Mouse (Mus musculus) heart, embryonic 14.5 days (tissue): ENCODE measurements at regions not wholly inside any gene's neighbourhood (a gene's known extent, or its start where the extent isn't known, plus 50 kb on each side); places are given as distances from the start of the nearest gene placed in this dataset.

Source experiments
- ATAC-seq: fragments of 200-750 bp; cut with Nextera tagmentation; 2 replicates; pipeline ENCODE4 v1.8.0; 2017; ENCODE audit warnings: low read depth, moderate TSS enrichment; ENCODE audit not compliant: insufficient number of reproducible peaks, insufficient read depth, low FRiP score
- H3K27ac ChIP-seq, 2 experiments: fragments of 200-500 bp in 1 of 2; fragments of 300-500 bp in 1 of 2; sonication (generic) in 1 of 2; replicated peaks in 1 of 2; 2 replicates each; pipeline ENCODE4 v1.5.1; 2012 to 2014; ENCODE audit warnings: low read depth in 2 of 2, low read length in 2 of 2, control low read depth in 1 of 2, mild to moderate bottlenecking in 1 of 2, mixed read lengths in 1 of 2; ENCODE audit not compliant: control insufficient read depth in 1 of 2, insufficient read depth in 1 of 2
- H3K27me3 ChIP-seq: fragments of 300-500 bp; sonication (generic); 2 replicates; pipeline ENCODE4 v1.6.1; 2014; ENCODE audit warnings: mild to moderate bottlenecking, low read length, control low read depth; ENCODE audit not compliant: control insufficient read depth, insufficient read depth
- H3K36me3 ChIP-seq: fragments of 300-500 bp; sonication (generic); 2 replicates; pipeline ENCODE4 v1.6.1; 2014; ENCODE audit warnings: mild to moderate bottlenecking, control low read depth, low read length, mixed read lengths; ENCODE audit not compliant: control insufficient read depth, insufficient read depth
- H3K4me1 ChIP-seq, 2 experiments: fragments of 200-500 bp in 1 of 2; fragments of 300-500 bp in 1 of 2; sonication (generic) in 1 of 2; 2 replicates each; pipeline ENCODE4 v1.6.1; 2012 to 2014; ENCODE audit warnings: low read length in 2 of 2, control low read depth in 1 of 2, mixed read lengths in 1 of 2; ENCODE audit not compliant: control insufficient read depth in 2 of 2, insufficient read depth in 2 of 2
- H3K4me2 ChIP-seq: fragments of 300-500 bp; sonication (generic); 2 replicates; pipeline ENCODE4 v1.6.1; 2014; ENCODE audit warnings: mild to moderate bottlenecking, low read length
- H3K4me3 ChIP-seq, 2 experiments: fragments of 200-500 bp in 1 of 2; fragments of 300-500 bp in 1 of 2; sonication (generic) in 1 of 2; 2 replicates each; pipeline ENCODE4 v1.5.1; 2012 to 2014; ENCODE audit warnings: low read length in 2 of 2, mild to moderate bottlenecking in 2 of 2, control low read depth in 1 of 2, low read depth in 1 of 2, moderate library complexity in 1 of 2; ENCODE audit not compliant: control insufficient read depth in 1 of 2, insufficient read depth in 1 of 2
- H3K9ac ChIP-seq: fragments of 300-500 bp; sonication (generic); 2 replicates; pipeline ENCODE4 v1.6.1; 2014; ENCODE audit warnings: mild to moderate bottlenecking, low read length
- H3K9me3 ChIP-seq: fragments of 300-500 bp; sonication (generic); 2 replicates; pipeline ENCODE4 v1.6.1; 2016; ENCODE audit warnings: low read length, control low read depth; ENCODE audit not compliant: control insufficient read depth
- WGBS: fragments of 180-500 bp; shearing (Covaris S2); extraction: QIAGEN DNeasy Blood & Tissue Kit; methylation state at CpG from one replicate; pipeline ENCODE4 v1.1.7; 2014; 5-methylcytosine and 5-hydroxymethylcytosine counted together

DNA sequence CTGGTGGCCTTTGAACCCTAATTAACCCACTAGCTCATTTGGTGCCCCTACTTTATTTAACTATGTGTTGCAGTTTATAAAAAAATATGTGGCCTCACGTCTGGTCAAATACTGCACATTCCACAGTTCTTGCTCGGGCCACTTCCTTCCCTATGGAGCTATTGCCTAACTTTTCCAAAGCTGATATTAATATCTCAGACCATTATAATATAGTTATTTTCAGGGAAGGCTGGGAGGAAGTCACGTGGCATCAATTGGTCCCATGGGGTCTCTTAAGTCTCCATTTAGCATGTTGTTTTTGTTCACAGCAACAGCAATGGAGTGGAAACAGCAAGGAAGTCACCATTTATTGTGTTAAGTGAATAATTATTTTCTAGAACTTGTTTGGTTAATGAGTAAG lies 292.9 kb downstream of the Hlx start:
- WGBS, result 52% methylated on average over 3 of the region's 3 CpGs
- no peaks in the 10 kb centered on the region for H3K36me3 ChIP-seq
- H3K4me3 ChIP-seq, result no peak overlapping the region
- H3K4me1 ChIP-seq, result peaks cover 6 to 7% of the 10 kb centered on the region in 2 experiments
- H3K9me3 ChIP-seq, result no peaks in the 10 kb centered on the region
- H3K4me2 ChIP-seq, result no peak overlapping the region
- no peak overlapping the region for H3K9ac ChIP-seq
- H3K27me3 ChIP-seq, result no peaks in the 10 kb centered on the region
- no peak overlapping the region for H3K27ac ChIP-seq
- ATAC-seq, result no peak

DNA sequence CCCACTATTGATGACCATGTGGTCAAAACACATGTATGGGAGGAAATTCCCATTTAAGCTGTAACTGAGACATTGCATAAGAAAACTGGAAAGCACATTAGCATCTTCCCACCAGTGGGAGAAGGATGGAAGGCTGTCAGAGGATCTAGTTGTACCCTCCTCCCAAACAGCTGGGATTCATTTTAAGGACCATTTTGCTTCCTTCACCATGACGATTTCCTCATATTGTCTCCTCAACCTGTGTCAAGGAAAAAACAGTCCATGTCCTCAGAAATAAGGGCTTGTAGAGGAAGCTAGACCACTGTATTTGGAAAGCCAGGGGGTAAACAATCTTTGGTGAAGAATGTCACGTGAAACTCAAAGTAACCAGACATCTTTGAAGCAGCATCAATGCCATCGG lies 296.0 kb downstream of the Hlx start:
- H3K9ac ChIP-seq, result no peak overlapping the region
- H3K27ac ChIP-seq, result no peak overlapping the region
- H3K4me1 ChIP-seq, result 0 out of 4 replicates have a peak, but pooled peaks cover 0 to 2% of the 10 kb centered on the region in 2 experiments
- H3K9me3 ChIP-seq, result no peaks in the 10 kb centered on the region
- 75% methylated on average over 3 of the region's 3 CpGs for WGBS
- no peaks in the 10 kb centered on the region for H3K27me3 ChIP-seq
- H3K36me3 ChIP-seq, result no peaks in the 10 kb centered on the region
- ATAC-seq, result no peak
- H3K4me3 ChIP-seq, result no peak overlapping the region
- no peak overlapping the region for H3K4me2 ChIP-seq

DNA sequence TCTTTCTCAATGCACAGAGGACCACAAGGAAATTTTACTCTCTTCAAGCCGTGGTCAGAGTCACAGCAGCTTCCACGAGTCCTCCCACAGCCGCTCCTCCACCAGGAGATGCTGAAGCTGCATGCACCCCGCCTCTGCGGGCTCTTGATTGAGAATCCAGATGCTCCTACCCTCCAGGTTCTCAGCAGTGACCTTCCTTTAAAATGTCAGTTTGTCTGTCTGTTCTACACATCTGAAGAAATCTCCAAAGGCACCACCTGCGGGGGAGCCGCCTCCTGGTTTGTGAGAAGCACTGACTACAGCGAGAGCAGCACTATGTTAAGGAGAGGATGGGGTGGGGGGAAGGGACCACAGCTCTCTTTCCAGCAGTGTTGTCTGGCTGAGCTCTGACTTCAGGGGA lies 303.8 kb downstream of the Hlx start:
- H3K36me3 ChIP-seq, result no peaks in the 10 kb centered on the region

DNA sequence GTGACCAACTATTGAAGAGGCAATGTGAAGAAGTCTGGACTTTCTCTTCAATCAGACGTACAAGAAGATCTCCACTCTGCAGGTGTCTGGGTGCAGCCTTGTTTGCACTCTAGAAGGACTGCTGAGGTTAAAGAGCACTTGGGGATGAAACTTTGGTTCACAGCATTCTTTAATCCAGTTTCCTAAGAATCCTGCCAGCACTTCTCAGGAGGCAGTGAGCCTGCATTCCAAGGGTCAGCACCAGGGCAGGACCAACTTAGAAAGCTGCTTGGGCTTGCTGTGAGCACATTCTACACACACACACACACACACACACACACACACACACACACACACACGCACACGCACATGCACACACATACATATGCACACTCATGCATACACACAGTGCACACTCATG lies 304.4 kb downstream of the Hlx start:
- no peak overlapping the region for H3K9ac ChIP-seq
- H3K9me3 ChIP-seq, result no peaks in the 10 kb centered on the region
- ATAC-seq, result no peak
- H3K4me3 ChIP-seq, result no peak overlapping the region
- WGBS, result 76% methylated on average over 3 of the region's 3 CpGs
- no peak overlapping the region for H3K27ac ChIP-seq
- peaks cover 0 to 2% of the 10 kb centered on the region in 2 experiments; a peak in 1 of 4 replicates for H3K4me1 ChIP-seq
- no peaks in the 10 kb centered on the region; the same call in 1 of the 2 replicates for H3K27me3 ChIP-seq
- no peak overlapping the region for H3K4me2 ChIP-seq
- H3K36me3 ChIP-seq, result no peaks in the 10 kb centered on the region

More for the DNA sequence above, 303.8 kb downstream of the Hlx start:
- WGBS, result 41% methylated on average over 8 of the region's 8 CpGs
- Histone ChIP-seq H3K4me3 (no peak overlapping the region), H3K4me1 (peaks cover 0 to 2% of the 10 kb centered on the region in 2 experiments; a peak in 1 of 4 replicates), H3K9ac (no peak overlapping the region), H3K9me3 (no peaks in the 10 kb centered on the region), H3K27me3 (no peaks in the 10 kb centered on the region; the same call in 1 of the 2 replicates), H3K27ac (no peak overlapping the region), H3K4me2 (no peak overlapping the region)
- no peak for ATAC-seq

DNA sequence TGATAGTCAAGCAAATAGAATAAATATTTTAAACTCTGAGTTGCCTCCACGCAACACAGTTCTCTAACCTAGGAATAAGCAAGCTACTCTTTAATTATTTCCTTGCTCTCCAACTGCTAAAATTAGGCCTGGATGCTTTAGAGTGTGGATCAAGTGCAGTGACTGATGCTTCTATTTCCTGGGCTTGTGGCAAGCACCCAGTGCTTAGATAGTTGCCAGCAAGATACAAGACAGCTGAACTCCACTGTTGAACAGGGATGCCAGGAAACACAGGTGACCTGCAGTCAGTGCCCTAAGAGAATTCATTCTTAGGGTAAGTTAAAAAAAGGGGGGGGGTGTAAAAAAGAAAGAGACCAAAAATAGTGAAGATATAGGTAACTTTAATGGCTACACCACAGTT lies 306.7 kb downstream of the Hlx start:
- WGBS, result 91% methylated on average over 1 of the region's 1 CpGs
- Histone ChIP-seq H3K27ac (no peak overlapping the region), H3K36me3 (no peaks in the 10 kb centered on the region), H3K4me3 (no peak overlapping the region), H3K9me3 (no peaks in the 10 kb centered on the region), H3K4me2 (no peak overlapping the region), H3K27me3 (no peaks in the 10 kb centered on the region), H3K4me1 (peaks cover 0 to 2% of the 10 kb centered on the region in 2 experiments; a peak in 1 of 4 replicates), H3K9ac (no peak overlapping the region)
- no peak for ATAC-seq

DNA sequence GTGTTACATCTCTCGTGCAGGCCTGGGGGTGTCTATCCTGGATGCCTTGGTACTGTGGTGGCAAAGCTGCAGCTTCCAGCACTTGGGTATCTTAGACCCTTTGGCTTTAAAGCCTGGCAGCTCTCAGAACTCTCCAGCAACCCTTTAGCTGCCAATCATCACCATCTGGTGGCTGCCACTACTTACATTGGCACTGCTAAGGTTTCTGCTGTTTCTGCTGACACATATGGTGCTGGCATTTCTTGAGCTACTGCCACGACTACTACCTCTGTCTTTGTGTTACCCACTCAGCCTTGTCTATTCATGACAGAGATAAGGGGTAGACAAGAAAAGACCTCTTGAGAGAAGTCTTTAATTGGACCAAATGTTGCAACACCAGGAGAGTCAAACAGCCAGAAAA lies 308.4 kb downstream of the Hlx start:
- ATAC-seq, result no peak
- Histone ChIP-seq H3K36me3 (no peaks in the 10 kb centered on the region), H3K9ac (no peak overlapping the region), H3K27ac (no peak overlapping the region), H3K4me2 (no peak overlapping the region), H3K4me1 (peaks cover 0 to 2% of the 10 kb centered on the region in 2 experiments; a peak in 1 of 4 replicates), H3K4me3 (no peak overlapping the region), H3K9me3 (no peaks in the 10 kb centered on the region), H3K27me3 (no peaks in the 10 kb centered on the region)
- 56% methylated on average over 2 of the region's 2 CpGs for WGBS

DNA sequence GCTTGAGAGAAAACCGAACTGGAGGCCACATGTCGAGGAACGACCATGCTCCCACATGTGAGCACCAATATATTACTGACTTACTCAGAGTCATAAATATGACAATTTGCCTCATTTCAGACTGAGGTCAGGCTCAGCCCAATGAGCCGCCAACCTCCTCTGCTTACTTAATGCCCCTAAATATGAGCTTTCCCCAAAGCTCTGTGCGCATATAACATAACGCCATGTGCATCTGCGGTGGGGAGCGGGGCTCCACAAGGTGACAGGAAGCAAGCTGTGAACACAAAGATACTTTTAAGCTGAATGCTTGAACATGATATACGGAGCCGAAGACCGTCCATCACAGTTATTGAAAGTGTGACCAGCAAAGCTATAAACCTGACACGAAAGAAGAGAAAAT lies 319.8 kb downstream of the Hlx start:
- Histone ChIP-seq H3K9me3 (no peaks in the 10 kb centered on the region), H3K4me1 (no peaks in the 10 kb centered on the region), H3K4me2 (no peak overlapping the region), H3K9ac (no peak overlapping the region), H3K4me3 (no peak overlapping the region), H3K27ac (no peak overlapping the region), H3K27me3 (no peaks in the 10 kb centered on the region), H3K36me3 (no peaks in the 10 kb centered on the region)
- WGBS, result 86% methylated on average over 12 of the region's 12 CpGs
- ATAC-seq, result no peak

DNA sequence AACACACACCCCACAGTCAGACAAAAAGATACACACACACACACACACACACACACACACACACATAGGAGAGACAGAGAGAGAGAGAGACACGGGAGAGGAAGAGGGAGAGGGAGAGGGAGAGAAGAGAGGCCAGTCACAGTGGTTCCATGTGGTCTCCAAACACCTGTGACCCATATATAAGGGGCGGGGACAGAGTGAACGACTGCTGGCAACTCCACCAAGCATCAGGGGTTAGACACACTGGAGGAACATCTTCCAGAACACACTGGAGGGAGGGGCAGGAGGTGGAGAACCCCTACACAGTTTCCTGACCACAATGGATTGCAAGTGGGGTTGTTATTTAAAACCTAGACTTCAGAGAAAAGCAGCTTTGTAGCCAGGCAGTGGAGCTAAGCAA lies 321.4 kb downstream of the Hlx start:
- H3K9ac ChIP-seq, result no peak overlapping the region
- H3K27me3 ChIP-seq, result no peaks in the 10 kb centered on the region
- H3K36me3 ChIP-seq, result no peaks in the 10 kb centered on the region
- H3K27ac ChIP-seq, result no peak overlapping the region
- H3K4me3 ChIP-seq, result no peak overlapping the region
- H3K4me1 ChIP-seq, result no peaks in the 10 kb centered on the region
- H3K9me3 ChIP-seq, result no peaks in the 10 kb centered on the region
- no peak for ATAC-seq
- H3K4me2 ChIP-seq, result no peak overlapping the region
- WGBS, result 61% methylated on average over 3 of the region's 3 CpGs
